Mouse (Mus musculus) forebrain, embryonic 11.5 days (tissue): Measurements from ENCODE around the gene Eef1akmt3. TPM values are rescaled to one million over a fixed set of nuclear protein-coding genes. Genes with fewer than 3 reads are reported as not detected.

Source experiments
- ATAC-seq: fragments of 200-750 bp; cut with Nextera tagmentation; replicated peaks from 2 replicates; pipeline ENCODE4 v1.8.0; 2017; ENCODE audit warnings: moderate TSS enrichment; ENCODE audit not compliant: low FRiP score
- DNase-seq: peaks from one replicate; pipeline ENCODE4 v3.0.0-alpha.2; 2017; ENCODE audit warnings: low spot score
- H3K27ac ChIP-seq: fragments of 300-500 bp; sonication (generic); 2 replicates; pipeline ENCODE4 v1.5.1; 2014; ENCODE audit warnings: low read depth, low read length
- H3K27me3 ChIP-seq: fragments of 300-500 bp; sonication (generic); 2 replicates; pipeline ENCODE4 v1.6.1; 2014; ENCODE audit warnings: mild to moderate bottlenecking, low read length, mixed read lengths; ENCODE audit not compliant: control insufficient read depth, insufficient read depth
- H3K36me3 ChIP-seq: fragments of 300-500 bp; sonication (generic); 2 replicates; pipeline ENCODE4 v1.6.1; 2014; ENCODE audit warnings: mild to moderate bottlenecking, low read length, moderate library complexity, mixed read lengths; ENCODE audit not compliant: control insufficient read depth, insufficient read depth
- H3K4me1 ChIP-seq: fragments of 300-500 bp; sonication (generic); replicated peaks from 2 replicates; pipeline ENCODE4 v1.6.1; 2014; ENCODE audit warnings: low read length, mixed read lengths; ENCODE audit not compliant: control insufficient read depth, insufficient read depth
- H3K4me2 ChIP-seq: fragments of 300-500 bp; sonication (generic); 2 replicates; pipeline ENCODE4 v1.6.1; 2014; ENCODE audit warnings: low read depth, mild to moderate bottlenecking, low read length, moderate library complexity, mixed read lengths; ENCODE audit not compliant: severe bottlenecking
- H3K4me3 ChIP-seq: fragments of 300-500 bp; sonication (generic); 2 replicates; pipeline ENCODE4 v1.5.1; 2014; ENCODE audit warnings: low read depth, low read length
- H3K9ac ChIP-seq: fragments of 300-500 bp; sonication (generic); 2 replicates; pipeline ENCODE4 v1.6.1; 2014; ENCODE audit warnings: low read length
- H3K9me3 ChIP-seq: fragments of 300-500 bp; sonication (generic); 2 replicates; pipeline ENCODE4 v1.6.1; 2016; ENCODE audit warnings: low read length, mixed read lengths; ENCODE audit not compliant: control insufficient read depth
- WGBS: fragments of 180-500 bp; shearing (Covaris S2); extraction: QIAGEN DNeasy Blood & Tissue Kit; methylation state at CpG from one replicate; pipeline ENCODE4 v1.1.7; 2014; 5-methylcytosine and 5-hydroxymethylcytosine counted together
- polyA plus RNA-seq: library from polyadenylated mRNA; unstranded; fragments of >200 nt; fragmentation: Nextera tagmentation; extraction: Ambion mirVana; gene quantifications from 2 replicates; pipeline ENCODE4 v1.2.1, GENCODE M21; 2014

Gene Eef1akmt3
- polyA plus RNA-seq, 1 experiment from 2014 or later, result 0.11 TPM

- 80% methylated on average over 7 of the region's 7 CpGs for WGBS
- DNase-seq, result no peak
- H3K4me3 ChIP-seq, result no peak overlapping the region
- H3K4me2 ChIP-seq, result no peak overlapping the region
- H3K9me3 ChIP-seq, result no peaks in the 10 kb centered on the region
- 0 out of 2 replicates have a peak, but pooled peaks cover 3% of the 10 kb centered on the region for H3K4me1 ChIP-seq
- no peak overlapping the region for H3K27ac ChIP-seq
- no peak for ATAC-seq
- no peaks in the 10 kb centered on the region; the same call in 1 of the 2 replicates for H3K36me3 ChIP-seq
- no peak overlapping the region for H3K9ac ChIP-seq
- no peaks in the 10 kb centered on the region for H3K27me3 ChIP-seq
Measured at GRCm38 (mm10) chr10:127003806-127004205, 37.5 kb downstream of the Eef1akmt3 start.

GRCm38 (mm10) chr10:127003334-127003733 lies 38.0 kb downstream of the Eef1akmt3 start:
- Histone ChIP-seq H3K9me3 (no peaks in the 10 kb centered on the region), H3K27ac (no peak overlapping the region), H3K4me3 (no peak overlapping the region), H3K27me3 (no peaks in the 10 kb centered on the region), H3K4me1 (0 out of 2 replicates have a peak, but pooled peaks cover 3% of the 10 kb centered on the region), H3K4me2 (no peak overlapping the region), H3K36me3 (no peaks in the 10 kb centered on the region; the same call in 1 of the 2 replicates), H3K9ac (no peak overlapping the region)
- ATAC-seq (no peak), DNase-seq (no peak)
- 86% methylated on average over 8 of the region's 8 CpGs for WGBS

- no peaks in the 10 kb centered on the region for H3K9me3 ChIP-seq
- no peaks in the 10 kb centered on the region; the same call in 1 of the 2 replicates for H3K36me3 ChIP-seq
- no peak overlapping the region for H3K9ac ChIP-seq
- no peak overlapping the region for H3K27ac ChIP-seq
- H3K4me2 ChIP-seq, result no peak overlapping the region
- 87% methylated on average over 5 of the region's 5 CpGs for WGBS
- H3K27me3 ChIP-seq, result no peaks in the 10 kb centered on the region
- H3K4me3 ChIP-seq, result no peak overlapping the region
- no peak for DNase-seq
- 0 out of 2 replicates have a peak, but pooled peaks cover 3% of the 10 kb centered on the region for H3K4me1 ChIP-seq
- ATAC-seq, result no peak
Measured at GRCm38 (mm10) chr10:127002765-127003164, 38.5 kb downstream of the Eef1akmt3 start.

- ATAC-seq, result no peak
- H3K27me3 ChIP-seq, result no peaks in the 10 kb centered on the region
Measured at GRCm38 (mm10) chr10:127002056-127002455, 39.3 kb downstream of the Eef1akmt3 start.

GRCm38 (mm10) chr10:127001297-127001696 lies 40.0 kb downstream of the Eef1akmt3 start:
- Histone ChIP-seq H3K4me2 (no peak overlapping the region), H3K9ac (no peak overlapping the region), H3K27me3 (no peaks in the 10 kb centered on the region), H3K27ac (no peak overlapping the region), H3K36me3 (peaks cover 2% of the 10 kb centered on the region; the same call in 1 of the 2 replicates), H3K4me1 (0 out of 2 replicates have a peak, but pooled peaks cover 3% of the 10 kb centered on the region), H3K4me3 (no peak overlapping the region), H3K9me3 (no peaks in the 10 kb centered on the region)
- 94% methylated on average over 9 of the region's 9 CpGs for WGBS
- DNase-seq (no peak), ATAC-seq (no peak)

More at GRCm38 (mm10) chr10:127002056-127002455, 39.3 kb downstream of the Eef1akmt3 start:
- peaks cover 2% of the 10 kb centered on the region; the same call in 1 of the 2 replicates for H3K36me3 ChIP-seq
- 0 out of 2 replicates have a peak, but pooled peaks cover 3% of the 10 kb centered on the region for H3K4me1 ChIP-seq
- H3K4me3 ChIP-seq, result no peak overlapping the region
- H3K27ac ChIP-seq, result no peak overlapping the region
- no peak for DNase-seq
- 86% methylated on average over 1 of the region's 1 CpGs for WGBS
- no peak overlapping the region for H3K4me2 ChIP-seq
- H3K9ac ChIP-seq, result no peak overlapping the region
- no peaks in the 10 kb centered on the region for H3K9me3 ChIP-seq

- Histone ChIP-seq H3K9me3 (no peaks in the 10 kb centered on the region), H3K4me1 (0 out of 2 replicates have a peak, but pooled peaks cover 3% of the 10 kb centered on the region), H3K36me3 (peaks cover 2% of the 10 kb centered on the region; the same call in 1 of the 2 replicates), H3K4me3 (no peak within 1 kb of the TSS), H3K4me2 (no peak within 1 kb of the TSS), H3K27me3 (no peaks in the 10 kb centered on the region), H3K9ac (no peak within 1 kb of the TSS), H3K27ac (no peak within 1 kb of the TSS)
- DNase-seq, result no peak
- no peak for ATAC-seq
- WGBS, result 94% methylated on average over 5 of the region's 5 CpGs
Measured at GRCm38 (mm10) chr10:127000529-127000928, 40.8 kb downstream of the Eef1akmt3 start, which contains the start of gene Avil. TSS of gene Avil (plus strand) at chr10:127000709.

- H3K9me3 ChIP-seq, result no peaks in the 10 kb centered on the region
- no peak overlapping the region for H3K9ac ChIP-seq
- no peaks in the 10 kb centered on the region for H3K27me3 ChIP-seq
- no peak overlapping the region for H3K27ac ChIP-seq
- H3K36me3 ChIP-seq, result peaks cover 17% of the 10 kb centered on the region
- ATAC-seq (no peak), DNase-seq (no peak)
- no peak overlapping the region for H3K4me2 ChIP-seq
- 83% methylated on average over 13 of the region's 13 CpGs for WGBS
- no peaks in the 10 kb centered on the region for H3K4me1 ChIP-seq
- no peak overlapping the region for H3K4me3 ChIP-seq
Measured at GRCm38 (mm10) chr10:126997340-126998113, 43.8 kb downstream of the Eef1akmt3 start.

GRCm38 (mm10) chr10:126993621-126994020 lies 47.7 kb downstream of the Eef1akmt3 start:
- H3K27me3 ChIP-seq, result no peaks in the 10 kb centered on the region
- DNase-seq, result no peak
- H3K36me3 ChIP-seq, result peaks cover 17% of the 10 kb centered on the region
- no peak overlapping the region for H3K4me3 ChIP-seq
- 95% methylated on average over 3 of the region's 3 CpGs for WGBS
- H3K9me3 ChIP-seq, result no peaks in the 10 kb centered on the region
- H3K4me1 ChIP-seq, result 0 out of 2 replicates have a peak, but pooled peaks cover 2% of the 10 kb centered on the region
- no peak overlapping the region for H3K4me2 ChIP-seq
- no peak for ATAC-seq
- no peak overlapping the region for H3K27ac ChIP-seq
- no peak overlapping the region for H3K9ac ChIP-seq
